Mouse (Mus musculus) thymus, postnatal 4 days (tissue): Measurements from ENCODE around the gene Olfr819.
"Not testable (repeated sequence)": the region's sequence is repeated elsewhere in the genome, so short reads cannot be mapped to it uniquely, and the experiment has no call there.

Experiments
- DNase-seq: peaks from one replicate; pipeline ENCODE4 v3.0.0; 2021

Olfr819 gene

GRCm38 (mm10) chr10:129967166-129967565 is at the start of gene Olfr819:
TSS of gene Olfr819 (minus strand) at chr10:129967266.
- not testable (repeated sequence) for DNase-seq

DNA sequence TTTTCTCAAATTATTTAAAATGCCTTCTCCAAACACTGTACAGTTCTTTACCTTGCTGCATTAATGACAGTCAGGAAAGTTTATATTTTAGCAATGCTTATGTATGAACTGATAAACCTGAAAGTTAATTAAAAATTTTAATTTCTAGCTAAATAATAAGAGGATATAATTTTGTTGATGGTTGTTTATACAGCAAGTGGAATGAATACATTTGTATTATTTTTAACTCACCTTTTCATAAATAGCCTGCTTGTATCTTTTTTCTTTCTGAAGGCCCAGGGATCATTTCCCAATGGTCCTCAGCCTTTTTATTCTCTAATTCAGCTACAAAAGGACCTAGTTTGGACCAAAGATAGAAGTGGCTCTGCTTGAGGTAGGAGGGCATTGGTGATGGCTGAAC is 45.3 kb upstream of the Olfr819 start, which contains the start of gene Olfr820:
Gene Olfr820, plus strand, starts transcription at position 301 of the 400 bp plus-strand sequence.
- no peak for DNase-seq

DNA sequence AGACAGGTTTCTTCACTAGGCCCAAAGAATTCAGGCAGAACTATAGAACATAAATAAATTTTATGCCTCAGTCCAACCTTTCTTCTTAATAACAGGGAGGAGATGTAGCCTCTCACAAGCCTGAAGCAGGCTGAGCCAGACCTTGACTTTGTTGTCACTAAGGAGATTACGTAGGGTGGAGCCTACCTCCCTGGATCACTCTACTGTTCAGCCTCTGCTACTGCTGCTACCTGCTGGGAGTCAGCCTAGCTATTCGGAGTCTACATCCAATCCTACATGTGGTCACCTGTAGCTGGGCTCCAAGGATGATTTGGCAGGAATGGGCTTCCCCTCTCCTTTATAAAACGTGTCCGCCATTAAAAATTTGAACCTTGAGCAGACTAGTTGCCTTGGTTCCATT is 38.3 kb upstream of the Olfr819 start:
- DNase-seq, result not testable (repeated sequence)

DNA sequence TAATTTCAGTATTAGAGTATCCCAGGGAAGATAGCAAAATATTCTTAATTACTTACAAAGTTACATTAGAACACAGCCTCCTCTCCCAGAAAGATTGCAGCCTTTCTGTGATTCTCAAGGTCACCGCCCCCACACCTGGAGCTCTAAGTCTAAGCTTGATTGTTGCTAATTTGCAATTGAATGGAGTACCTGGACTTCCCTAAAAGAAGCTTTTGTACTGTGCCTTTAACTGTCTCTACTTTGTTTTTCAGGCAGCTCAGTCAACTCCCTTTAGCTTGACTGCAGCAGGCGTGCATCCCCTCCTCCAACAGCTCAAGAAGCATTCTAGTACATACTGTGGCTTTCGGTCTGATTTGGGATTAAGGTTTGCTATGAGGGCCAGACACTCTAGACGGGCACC is 37.0 kb upstream of the Olfr819 start:
- DNase-seq, result not testable (repeated sequence)

DNA sequence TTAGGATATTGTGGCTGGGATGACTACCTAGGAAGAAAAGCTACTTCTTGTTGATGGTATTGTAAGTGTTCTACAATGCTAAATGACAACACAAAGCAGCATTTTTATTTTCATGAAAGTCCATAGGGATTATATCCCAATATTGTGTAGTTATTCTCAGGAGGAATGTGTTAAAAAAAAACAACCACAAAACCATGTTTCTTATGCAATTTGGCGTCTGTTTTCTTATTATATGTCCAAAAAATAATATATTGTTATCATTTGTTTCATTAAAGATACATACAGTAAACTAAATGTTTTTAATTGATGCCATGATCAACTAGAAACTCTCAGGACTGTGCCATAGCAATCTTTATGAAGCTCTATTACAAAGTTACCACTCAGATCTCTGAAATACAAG is 17.9 kb upstream of the Olfr819 start, which contains the start of gene Gm10310:
Gene Gm10310, minus strand, starts transcription at position 101 of the 400 bp plus-strand sequence.
- DNase-seq, result not testable (repeated sequence)

- not testable (repeated sequence) for DNase-seq
These were observed 14.8 kb upstream of the Olfr819 start for GRCm38 (mm10) chr10:129981867-129982266.

DNA sequence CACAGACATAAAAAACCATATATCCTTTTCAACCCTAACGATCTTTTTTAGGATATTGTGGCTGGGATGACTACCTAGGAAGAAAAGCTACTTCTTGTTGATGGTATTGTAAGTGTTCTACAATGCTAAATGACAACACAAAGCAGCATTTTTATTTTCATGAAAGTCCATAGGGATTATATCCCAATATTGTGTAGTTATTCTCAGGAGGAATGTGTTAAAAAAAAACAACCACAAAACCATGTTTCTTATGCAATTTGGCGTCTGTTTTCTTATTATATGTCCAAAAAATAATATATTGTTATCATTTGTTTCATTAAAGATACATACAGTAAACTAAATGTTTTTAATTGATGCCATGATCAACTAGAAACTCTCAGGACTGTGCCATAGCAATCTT is 9.0 kb upstream of the Olfr819 start, which contains the start of gene Olfr247:
Gene Olfr247, minus strand, starts transcription at position 101 of the 400 bp plus-strand sequence.
- not testable (repeated sequence) for DNase-seq

DNA sequence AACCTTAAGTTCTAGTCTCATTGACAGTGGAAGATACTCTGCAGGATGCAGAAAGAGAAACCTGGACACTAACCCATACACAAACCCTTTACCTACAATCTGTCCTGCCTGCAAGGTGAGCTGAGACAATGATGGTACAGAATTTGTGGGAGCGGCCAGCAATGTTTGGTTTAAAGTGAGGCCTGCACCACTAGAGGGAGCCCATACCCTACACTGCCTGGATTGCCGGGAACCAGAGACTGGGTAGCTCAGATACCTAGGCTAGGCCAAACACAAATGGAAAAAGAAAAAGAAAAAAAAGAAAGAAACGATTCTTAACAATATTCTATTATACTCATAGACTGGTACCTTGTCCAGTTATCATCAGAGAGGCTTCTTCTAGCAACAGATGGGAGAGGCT is 5.9 kb upstream of the Olfr819 start:
- not testable (repeated sequence) for DNase-seq

DNA sequence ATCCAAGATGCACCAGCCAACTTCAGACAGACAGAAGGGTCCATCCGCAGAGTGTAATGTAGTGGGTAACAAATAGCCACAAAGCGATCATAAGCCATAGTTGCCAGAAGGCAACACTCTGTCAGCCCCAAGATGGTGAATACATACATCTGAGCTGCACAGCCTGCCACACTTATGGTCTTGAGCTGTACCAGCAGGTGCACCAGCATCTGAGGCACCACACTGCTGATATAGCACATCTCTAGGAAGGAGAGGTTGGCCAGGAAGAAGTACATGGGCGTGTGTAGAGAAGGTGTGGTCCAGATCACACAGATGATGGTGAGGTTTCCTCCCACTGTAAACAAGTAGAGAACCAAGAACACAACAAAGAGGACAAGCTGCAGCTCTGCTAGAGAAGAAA is 834 bp downstream of the Olfr819 start:
- DNase-seq, result not testable (repeated sequence)

- DNase-seq, result no peak
These were observed 18.1 kb downstream of the Olfr819 start, which contains the start of gene Olfr818 for GRCm38 (mm10) chr10:129949000-129949399. TSS of gene Olfr818 (minus strand) at chr10:129949100.

GRCm38 (mm10) chr10:129915497-129915896 is 51.6 kb downstream of the Olfr819 start, which contains the start of gene Olfr816:
TSS of gene Olfr816 (minus strand) at chr10:129915597.
- DNase-seq, result no peak
